Mouse (Mus musculus) heart, adult 2 months (tissue): ENCODE results near the gene Shpk.

ENCODE experiments used
- CTCF ChIP-seq: fragments of 200-600 bp; IDR thresholded peaks from 2 replicates; pipeline ENCODE4 v1.8.1; 2022; ENCODE audit warnings: antibody characterized with exemption, mild to moderate bottlenecking, moderate library complexity
- POLR2A ChIP-seq: fragments of 200-500 bp; IDR thresholded peaks from 2 replicates; pipeline ENCODE4 v1.6.1; 2011; ENCODE audit warnings: mild to moderate bottlenecking, low read depth, low read length, control low read depth; ENCODE audit not compliant: insufficient read depth

- TF ChIP-seq CTCF = no peak
- no peak for TF ChIP-seq POLR2A
Measured at GRCm38 (mm10) chr11:73199879-73200278, 619 bp downstream of the Shpk start.
